Mouse (Mus musculus) stomach, postnatal 0 days (tissue): ENCODE results near the gene Olfr1367.

ENCODE experiments used
- CTCF ChIP-seq: IDR thresholded peaks from 2 replicates; pipeline ENCODE4 v1.5.1; 2016; ENCODE audit warnings: antibody characterized with exemption, low read depth, mild to moderate bottlenecking, moderate library complexity
- EP300 ChIP-seq: optimal IDR thresholded peaks from 2 replicates; pipeline ENCODE3; 2016; ENCODE audit warnings: antibody characterized with exemption

DNA sequence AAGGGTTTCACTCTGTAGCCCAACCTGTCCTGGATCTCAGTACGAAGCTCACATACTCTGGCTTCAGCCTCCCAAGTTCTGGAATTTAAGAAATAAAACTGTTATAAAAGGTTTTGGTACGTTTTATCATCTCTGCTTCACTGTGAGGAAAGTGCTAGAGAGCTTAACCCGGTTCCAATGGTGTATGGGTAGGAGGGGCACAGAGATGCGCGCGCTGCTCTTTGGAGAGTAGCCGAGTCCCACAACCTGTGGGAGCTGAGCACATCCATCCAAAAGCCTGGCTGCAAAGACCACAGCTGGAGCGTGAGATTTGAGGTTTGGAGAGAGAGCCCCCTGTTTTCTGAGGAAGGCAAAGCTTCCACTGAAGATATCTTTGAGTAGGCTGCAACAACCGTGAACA is 19.3 kb upstream of the Olfr1367 start:
- TF ChIP-seq CTCF (no peak), EP300 (no peak)
